Mouse (Mus musculus) forebrain, postnatal 0 days (tissue): ENCODE results near the gene Ptpn18. TPM values are rescaled to one million over a fixed set of nuclear protein-coding genes. Genes with fewer than 3 reads are reported as not detected.

Experiments used
- ATAC-seq: fragments of 200-750 bp; cut with Nextera tagmentation; 2 replicates; pipeline ENCODE4 v1.8.0; 2017; ENCODE audit warnings: mild to moderate bottlenecking, moderate library complexity
- DNase-seq: peaks from one replicate; pipeline ENCODE4 v3.0.0-alpha.2; 2015
- H3K27ac ChIP-seq: fragments of 300-500 bp; sonication (generic); 2 replicates; pipeline ENCODE4 v1.5.1; 2014; ENCODE audit warnings: low read depth, mild to moderate bottlenecking, antibody characterized with exemption, low read length, moderate library complexity, mixed read lengths
- H3K27me3 ChIP-seq: fragments of 300-500 bp; sonication (generic); 2 replicates; pipeline ENCODE4 v1.6.1; 2014; ENCODE audit warnings: mild to moderate bottlenecking, low read length, mixed read lengths; ENCODE audit not compliant: insufficient read depth
- H3K36me3 ChIP-seq: fragments of 300-500 bp; sonication (generic); 2 replicates; pipeline ENCODE4 v1.6.1; 2014; ENCODE audit warnings: mild to moderate bottlenecking, moderate library complexity; ENCODE audit not compliant: insufficient read depth
- H3K4me1 ChIP-seq: fragments of 300-500 bp; sonication (generic); 2 replicates; pipeline ENCODE4 v1.6.1; 2014; ENCODE audit warnings: antibody characterized with exemption; ENCODE audit not compliant: insufficient read depth
- H3K4me2 ChIP-seq: fragments of 300-500 bp; sonication (generic); 2 replicates; pipeline ENCODE4 v1.6.1; 2014; ENCODE audit warnings: low read depth, mild to moderate bottlenecking, moderate library complexity
- H3K4me3 ChIP-seq: fragments of 300-500 bp; sonication (generic); 2 replicates; pipeline ENCODE4 v1.5.1; 2014; ENCODE audit warnings: low read depth, low read length, mixed read lengths
- H3K9ac ChIP-seq: fragments of 300-500 bp; sonication (generic); 2 replicates; pipeline ENCODE4 v1.6.1; 2014; ENCODE audit warnings: mild to moderate bottlenecking
- H3K9me3 ChIP-seq: fragments of 300-500 bp; sonication (generic); 2 replicates; pipeline ENCODE4 v1.6.1; 2016; ENCODE audit warnings: low read length
- CTCF ChIP-seq: sonication (generic); IDR thresholded peaks from 2 replicates; pipeline ENCODE4 v1.5.1; 2016; ENCODE audit warnings: antibody characterized with exemption, control low read depth, low read depth
- WGBS: fragments of 180-500 bp; shearing (Covaris S2); extraction: QIAGEN DNeasy Blood & Tissue Kit; methylation state at CpG from one replicate; pipeline ENCODE4 v1.1.7; 2014; 5-methylcytosine and 5-hydroxymethylcytosine counted together
- polyA plus RNA-seq: library from polyadenylated mRNA; unstranded; fragments of >200 nt; fragmentation: Nextera tagmentation; extraction: Ambion mirVana; gene quantifications from 2 replicates; pipeline ENCODE4 v1.2.1, GENCODE M21; 2015
- total RNA-seq: library from RNA; depleted of rRNA; stranded (reverse); fragments of >200 nt; gene quantifications from 2 replicates; pipeline ENCODE4 v1.2.3, GENCODE M21; 2014

Ptpn18 gene
- total and polyA plus RNA-seq, 2 experiments from 2014 or later, result 4.3 to 6.5 TPM

DNA sequence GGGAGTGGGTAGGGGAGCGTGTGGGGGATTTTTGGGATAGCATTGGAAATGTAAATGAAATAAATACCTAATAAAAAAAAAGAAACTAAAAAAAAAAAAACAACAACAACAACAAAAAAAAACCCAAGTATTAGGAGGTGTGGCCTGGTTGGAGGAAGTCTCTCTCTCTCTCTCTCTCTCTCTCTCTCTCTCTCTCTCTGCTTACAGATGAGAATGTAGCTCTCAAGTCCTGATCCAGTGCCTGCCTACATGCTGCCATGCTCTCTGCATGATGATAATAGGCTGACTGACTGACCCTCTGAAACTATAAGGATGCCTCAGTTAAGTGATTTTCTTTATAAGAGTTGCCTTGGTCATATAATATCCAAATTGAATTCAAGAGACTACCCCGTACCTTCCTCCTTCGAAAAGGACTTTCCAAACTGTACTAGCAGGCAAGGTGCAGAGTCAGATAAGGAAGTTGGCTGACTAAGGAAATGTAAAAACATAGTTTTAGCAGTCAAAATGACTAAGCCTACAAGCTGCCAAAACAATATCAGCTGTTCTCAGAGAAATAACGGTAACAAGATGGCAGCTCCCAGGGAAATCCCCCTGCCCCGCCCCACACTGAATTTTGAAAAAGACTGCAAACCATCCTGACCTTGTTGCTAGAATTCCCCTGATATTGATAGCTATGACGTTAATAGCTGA is 30.4 kb downstream of the Ptpn18 start:
- DNase-seq (no peak), ATAC-seq (no peak)
- TF ChIP-seq CTCF, result no peak
- H3K27me3 ChIP-seq, result no peaks in the 10 kb centered on the region
- no peak overlapping the region for H3K27ac ChIP-seq
- no peak overlapping the region for H3K4me2 ChIP-seq
- WGBS, result 91% methylated on average over 6 of the region's 6 CpGs
- no peaks in the 10 kb centered on the region for H3K9me3 ChIP-seq
- no peaks in the 10 kb centered on the region for H3K4me1 ChIP-seq
- no peak overlapping the region for H3K9ac ChIP-seq
- no peaks in the 10 kb centered on the region for H3K36me3 ChIP-seq
- no peak overlapping the region for H3K4me3 ChIP-seq

- no peak overlapping the region for H3K4me3 ChIP-seq
- no peaks in the 10 kb centered on the region for H3K27me3 ChIP-seq
- H3K4me1 ChIP-seq, result no peaks in the 10 kb centered on the region
- no peak overlapping the region for H3K9ac ChIP-seq
- 87% methylated on average over 4 of the region's 4 CpGs for WGBS
- no peak for TF ChIP-seq CTCF
- H3K27ac ChIP-seq, result no peak overlapping the region
- no peak overlapping the region for H3K4me2 ChIP-seq
- ATAC-seq, result no peak
- no peaks in the 10 kb centered on the region for H3K36me3 ChIP-seq
- H3K9me3 ChIP-seq, result no peaks in the 10 kb centered on the region
- no peak for DNase-seq
These were observed 31.9 kb downstream of the Ptpn18 start for GRCm38 (mm10) chr1:34491480-34491879.

DNA sequence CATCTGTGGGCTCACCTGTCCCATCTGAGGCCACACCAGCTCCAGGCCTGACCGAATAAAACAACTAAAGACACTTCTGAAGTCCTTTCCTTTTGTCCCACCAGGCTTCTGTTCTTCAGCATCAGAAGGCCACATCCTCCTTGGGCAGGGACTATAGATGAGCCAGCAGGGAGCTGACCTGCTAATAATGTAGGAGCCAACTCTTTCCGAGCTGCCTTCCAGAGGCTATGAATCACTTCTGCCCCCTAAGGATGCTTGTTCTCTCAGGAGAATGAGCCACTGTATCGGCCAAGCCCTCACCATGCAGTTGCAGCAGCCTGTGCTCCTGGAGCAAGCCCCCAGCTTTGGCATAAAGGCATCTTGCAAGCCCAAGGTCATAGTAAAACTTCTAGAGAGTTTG is 43.4 kb downstream of the Ptpn18 start:
- WGBS, result 39% methylated on average over 3 of the region's 3 CpGs
- Histone ChIP-seq H3K9ac (no peak overlapping the region), H3K27me3 (no peaks in the 10 kb centered on the region), H3K4me3 (no peak overlapping the region), H3K9me3 (no peaks in the 10 kb centered on the region), H3K4me2 (no peak overlapping the region), H3K27ac (no peak overlapping the region), H3K36me3 (no peaks in the 10 kb centered on the region), H3K4me1 (no peaks in the 10 kb centered on the region)
- no peak for DNase-seq
- no peak for TF ChIP-seq CTCF
- ATAC-seq, result no peak

DNA sequence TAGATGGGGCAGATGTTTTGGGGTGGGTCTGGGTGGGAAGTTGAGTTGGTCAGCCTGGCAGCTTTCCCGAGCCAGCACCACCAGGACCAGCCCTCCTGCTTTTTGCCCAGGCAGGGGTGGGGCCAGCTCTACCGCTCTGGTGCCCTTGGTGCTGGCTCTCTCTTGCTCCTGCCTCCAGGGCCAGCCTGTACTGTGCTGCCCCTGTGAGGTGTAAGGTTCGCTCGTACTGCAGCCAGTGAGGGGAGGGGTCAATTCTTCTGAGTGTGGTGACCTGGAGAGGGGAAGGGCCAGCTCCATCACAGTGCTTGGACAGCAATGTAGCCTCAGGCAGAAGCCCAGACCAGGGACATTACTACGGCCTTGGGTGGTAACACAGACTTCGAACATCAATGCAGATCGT is 45.7 kb downstream of the Ptpn18 start:
- no peak overlapping the region for H3K9ac ChIP-seq
- no peaks in the 10 kb centered on the region for H3K27me3 ChIP-seq
- no peak overlapping the region for H3K4me3 ChIP-seq
- 63% methylated on average over 7 of the region's 7 CpGs for WGBS
- no peak for ATAC-seq
- no peaks in the 10 kb centered on the region for H3K9me3 ChIP-seq
- TF ChIP-seq CTCF, result no peak
- no peak overlapping the region for H3K4me2 ChIP-seq
- H3K36me3 ChIP-seq, result no peaks in the 10 kb centered on the region
- no peaks in the 10 kb centered on the region for H3K4me1 ChIP-seq
- DNase-seq, result no peak
- H3K27ac ChIP-seq, result no peak overlapping the region

GRCm38 (mm10) chr1:34505970-34506551 is 46.5 kb downstream of the Ptpn18 start:
- H3K9ac ChIP-seq, result no peak overlapping the region
- H3K27me3 ChIP-seq, result no peaks in the 10 kb centered on the region
- no peak for ATAC-seq
- WGBS, result 81% methylated on average over 4 of the region's 4 CpGs
- H3K9me3 ChIP-seq, result no peaks in the 10 kb centered on the region
- no peak for DNase-seq
- no peak overlapping the region for H3K27ac ChIP-seq
- H3K4me1 ChIP-seq, result no peaks in the 10 kb centered on the region
- no peak overlapping the region for H3K4me3 ChIP-seq
- no peaks in the 10 kb centered on the region for H3K36me3 ChIP-seq
- no peak for TF ChIP-seq CTCF
- no peak overlapping the region for H3K4me2 ChIP-seq

GRCm38 (mm10) chr1:34507986-34508385 is 48.4 kb downstream of the Ptpn18 start:
- WGBS, result 71% methylated on average over 3 of the region's 3 CpGs
- Histone ChIP-seq H3K4me1 (no peaks in the 10 kb centered on the region), H3K9me3 (no peaks in the 10 kb centered on the region), H3K9ac (no peak overlapping the region), H3K27ac (no peak overlapping the region), H3K27me3 (no peaks in the 10 kb centered on the region), H3K4me3 (no peak overlapping the region), H3K36me3 (no peaks in the 10 kb centered on the region), H3K4me2 (no peak overlapping the region)
- DNase-seq (no peak), ATAC-seq (no peak)
- TF ChIP-seq CTCF, result no peak

GRCm38 (mm10) chr1:34510575-34510981 is 51.0 kb downstream of the Ptpn18 start:
- H3K27me3 ChIP-seq, result no peaks in the 10 kb centered on the region
- no peak; the same call in 1 of the 2 replicates for ATAC-seq
- no peak overlapping the region for H3K9ac ChIP-seq
- H3K4me3 ChIP-seq, result no peak overlapping the region
- H3K4me2 ChIP-seq, result peak overlapping the region; percentile 10; the same call in 1 of the 2 replicates
- 5% methylated on average over 7 of the region's 7 CpGs for WGBS
- no peak for DNase-seq
- H3K4me1 ChIP-seq, result no peaks in the 10 kb centered on the region
- no peaks in the 10 kb centered on the region for H3K9me3 ChIP-seq
- H3K27ac ChIP-seq, result no peak overlapping the region
- H3K36me3 ChIP-seq, result no peaks in the 10 kb centered on the region
- no peak for TF ChIP-seq CTCF
